Mouse (Mus musculus): ENCODE results near the gene Cdk19. TPM values are rescaled to one million over a fixed set of nuclear protein-coding genes. Genes with fewer than 3 reads are reported as not detected.
"Not testable (repeated sequence)": the region's sequence is repeated elsewhere in the genome, so short reads cannot be mapped to it uniquely, and the experiment has no call there.

Cdk19 gene
- polyA plus RNA-seq, 1 experiment from 2014 or later = 15.7 TPM

DNA sequence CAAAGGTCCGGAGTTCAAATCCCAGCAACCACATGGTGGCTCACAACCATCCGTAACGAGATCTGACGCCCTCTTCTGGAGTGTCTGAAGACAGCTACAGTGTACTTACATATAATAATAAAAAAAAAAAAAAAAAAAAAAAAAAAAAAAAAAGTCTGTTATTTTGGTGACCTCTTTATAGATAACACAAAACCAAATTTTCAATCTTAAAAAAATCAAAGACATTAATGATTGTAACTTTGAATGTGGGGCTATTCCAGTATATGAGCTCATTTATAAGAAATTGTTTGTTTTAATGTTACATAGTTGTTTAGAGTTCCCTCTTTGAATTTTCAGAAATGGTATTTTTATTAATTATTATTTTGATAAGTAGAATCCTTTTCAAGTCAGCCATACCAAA is 85.1 kb downstream of the Cdk19 start:
- not testable (repeated sequence) for H3K4me3 ChIP-seq (ENCODE audit: low read depth, low read length); H3K27me3 ChIP-seq (ENCODE audit: control insufficient read depth, insufficient read depth, low read length); H3K9ac ChIP-seq (replicated peaks; ENCODE audit: low read depth, low read length); ATAC-seq (ENCODE audit: low read depth); H3K4me1 ChIP-seq (ENCODE audit: control insufficient read depth, insufficient read depth, low read length); H3K9me3 ChIP-seq (ENCODE audit: control insufficient read depth, low read length); H3K4me2 ChIP-seq (ENCODE audit: low read depth, low read length); H3K36me3 ChIP-seq (ENCODE audit: control insufficient read depth, insufficient read depth, low read length); H3K27ac ChIP-seq (ENCODE audit: low read depth, low read length)
- 78% methylated on average over 4 of the region's 4 CpGs for WGBS

- ATAC-seq (ENCODE audit: low read depth) = no peak
- no peak overlapping the region for H3K27ac ChIP-seq (ENCODE audit: low read depth, low read length)
- H3K4me2 ChIP-seq (ENCODE audit: low read depth, low read length) = peak overlapping the region; percentile 2; the same call in 1 of the 2 replicates
- no peak overlapping the region for H3K9ac ChIP-seq (replicated peaks; ENCODE audit: low read depth, low read length)
- no peaks in the 10 kb centered on the region for H3K27me3 ChIP-seq (ENCODE audit: control insufficient read depth, insufficient read depth, low read length)
- no peak overlapping the region for H3K4me3 ChIP-seq (ENCODE audit: low read depth, low read length)
- no peaks in the 10 kb centered on the region for H3K9me3 ChIP-seq (ENCODE audit: control insufficient read depth, low read length)
- no peaks in the 10 kb centered on the region for H3K36me3 ChIP-seq (ENCODE audit: control insufficient read depth, insufficient read depth, low read length)
- 45% methylated on average over 18 of the region's 18 CpGs for WGBS
- peaks cover 5% of the 10 kb centered on the region for H3K4me1 ChIP-seq (ENCODE audit: control insufficient read depth, insufficient read depth, low read length)
Observed at GRCm38 (mm10) chr10:40425243-40426095, 86.1 kb downstream of the Cdk19 start.

GRCm38 (mm10) chr10:40426096-40426450 is 86.7 kb downstream of the Cdk19 start:
- peaks cover 5% of the 10 kb centered on the region for H3K4me1 ChIP-seq (ENCODE audit: control insufficient read depth, insufficient read depth, low read length)
- H3K4me2 ChIP-seq (ENCODE audit: low read depth, low read length) = no peak overlapping the region
- no peak overlapping the region for H3K4me3 ChIP-seq (ENCODE audit: low read depth, low read length)
- H3K36me3 ChIP-seq (ENCODE audit: control insufficient read depth, insufficient read depth, low read length) = no peaks in the 10 kb centered on the region
- H3K27ac ChIP-seq (ENCODE audit: low read depth, low read length) = no peak overlapping the region
- ATAC-seq (ENCODE audit: low read depth) = no peak
- no peaks in the 10 kb centered on the region for H3K27me3 ChIP-seq (ENCODE audit: control insufficient read depth, insufficient read depth, low read length)
- 49% methylated on average over 6 of the region's 6 CpGs for WGBS
- H3K9me3 ChIP-seq (ENCODE audit: control insufficient read depth, low read length) = no peaks in the 10 kb centered on the region
- no peak overlapping the region for H3K9ac ChIP-seq (replicated peaks; ENCODE audit: low read depth, low read length)

- WGBS = 78% methylated on average over 6 of the region's 6 CpGs
- Histone ChIP-seq H3K4me2 (ENCODE audit: low read depth, low read length) (no peak overlapping the region), H3K9me3 (ENCODE audit: control insufficient read depth, low read length) (no peaks in the 10 kb centered on the region), H3K36me3 (ENCODE audit: control insufficient read depth, insufficient read depth, low read length) (no peaks in the 10 kb centered on the region), H3K4me1 (ENCODE audit: control insufficient read depth, insufficient read depth, low read length) (peaks cover 5% of the 10 kb centered on the region), H3K9ac (replicated peaks; ENCODE audit: low read depth, low read length) (no peak overlapping the region), H3K27me3 (ENCODE audit: control insufficient read depth, insufficient read depth, low read length) (no peaks in the 10 kb centered on the region), H3K4me3 (ENCODE audit: low read depth, low read length) (no peak overlapping the region), H3K27ac (ENCODE audit: low read depth, low read length) (no peak overlapping the region)
- no peak for ATAC-seq (ENCODE audit: low read depth)
Observed at GRCm38 (mm10) chr10:40428633-40429032, 89.3 kb downstream of the Cdk19 start.

DNA sequence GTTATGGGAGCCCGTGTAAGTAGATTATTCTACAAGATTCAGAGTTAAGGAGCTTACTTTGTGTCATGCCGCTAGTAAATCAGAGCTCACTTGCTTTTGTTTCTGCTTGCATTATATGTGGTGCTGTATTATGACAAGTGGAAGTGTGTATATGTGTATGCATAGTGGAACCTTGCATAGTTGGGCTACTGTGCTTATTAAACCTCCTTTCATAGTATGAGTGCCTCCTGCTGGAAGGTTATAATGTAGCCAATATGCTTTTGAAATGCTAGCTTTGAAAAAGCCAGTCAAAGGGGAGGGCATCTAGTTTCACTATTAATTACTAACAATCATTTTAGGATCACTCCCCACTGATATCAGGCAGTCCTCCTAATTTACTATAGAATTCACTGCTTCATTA is 89.7 kb downstream of the Cdk19 start:
- H3K36me3 ChIP-seq (ENCODE audit: control insufficient read depth, insufficient read depth, low read length) = no peaks in the 10 kb centered on the region
- H3K27ac ChIP-seq (ENCODE audit: low read depth, low read length) = no peak overlapping the region
- ATAC-seq (ENCODE audit: low read depth) = no peak
- 86% methylated on average over 2 of the region's 2 CpGs for WGBS
- H3K4me1 ChIP-seq (ENCODE audit: control insufficient read depth, insufficient read depth, low read length) = peaks cover 5% of the 10 kb centered on the region
- H3K4me3 ChIP-seq (ENCODE audit: low read depth, low read length) = no peak overlapping the region
- no peak overlapping the region for H3K9ac ChIP-seq (replicated peaks; ENCODE audit: low read depth, low read length)
- no peak overlapping the region for H3K4me2 ChIP-seq (ENCODE audit: low read depth, low read length)
- H3K9me3 ChIP-seq (ENCODE audit: control insufficient read depth, low read length) = no peaks in the 10 kb centered on the region
- H3K27me3 ChIP-seq (ENCODE audit: control insufficient read depth, insufficient read depth, low read length) = no peaks in the 10 kb centered on the region

DNA sequence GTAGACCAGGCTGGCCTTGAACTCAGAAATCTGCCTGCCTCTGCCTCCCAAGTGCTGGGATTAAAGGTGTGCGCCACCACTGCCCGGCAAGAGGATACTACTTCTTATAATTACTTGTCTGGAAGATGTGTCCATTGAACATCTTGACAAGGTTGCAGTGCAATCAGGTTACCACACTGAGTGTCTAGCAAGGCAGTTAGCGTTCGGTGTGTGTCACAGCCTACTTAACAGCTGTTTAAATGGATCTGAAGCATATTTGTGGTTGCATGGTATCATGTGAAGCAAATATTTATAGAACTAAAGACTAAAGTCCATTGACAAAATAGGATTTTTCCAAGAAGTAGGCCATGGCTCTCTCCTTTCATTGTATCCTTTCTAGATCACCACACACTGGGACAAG is 90.8 kb downstream of the Cdk19 start:
- no peak overlapping the region for H3K27ac ChIP-seq (ENCODE audit: low read depth, low read length)

DNA sequence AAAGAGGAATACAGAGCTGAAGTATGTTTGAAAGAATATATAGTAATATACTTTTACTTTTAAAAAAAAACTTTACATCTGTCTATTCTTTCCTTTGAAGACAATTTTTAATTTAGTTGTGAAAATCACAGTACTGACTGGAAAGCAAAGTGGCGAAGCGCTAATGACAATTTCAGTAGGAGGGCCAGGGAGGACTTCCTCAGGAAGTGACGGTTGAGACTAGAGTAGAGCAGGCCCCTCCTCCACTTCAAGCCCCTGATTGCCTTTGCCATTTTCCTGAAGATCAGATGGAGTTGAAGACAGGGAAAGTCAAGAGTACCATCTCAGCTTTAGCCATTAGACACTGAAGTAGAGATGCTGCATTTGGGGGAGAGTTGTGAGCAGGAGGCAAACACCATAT is 92.6 kb downstream of the Cdk19 start:
- Histone ChIP-seq H3K9ac (replicated peaks; ENCODE audit: low read depth, low read length) (no peak overlapping the region), H3K9me3 (ENCODE audit: control insufficient read depth, low read length) (no peaks in the 10 kb centered on the region), H3K4me3 (ENCODE audit: low read depth, low read length) (no peak overlapping the region), H3K36me3 (ENCODE audit: control insufficient read depth, insufficient read depth, low read length) (no peaks in the 10 kb centered on the region), H3K27me3 (ENCODE audit: control insufficient read depth, insufficient read depth, low read length) (no peaks in the 10 kb centered on the region), H3K4me2 (ENCODE audit: low read depth, low read length) (no peak overlapping the region), H3K4me1 (ENCODE audit: control insufficient read depth, insufficient read depth, low read length) (no peaks in the 10 kb centered on the region), H3K27ac (ENCODE audit: low read depth, low read length) (no peak overlapping the region)
- no peak for ATAC-seq (ENCODE audit: low read depth)
- 90% methylated on average over 3 of the region's 3 CpGs for WGBS

More for the DNA sequence above, 90.8 kb downstream of the Cdk19 start:
- Histone ChIP-seq H3K9me3 (ENCODE audit: control insufficient read depth, low read length) (no peaks in the 10 kb centered on the region), H3K27me3 (ENCODE audit: control insufficient read depth, insufficient read depth, low read length) (no peaks in the 10 kb centered on the region), H3K36me3 (ENCODE audit: control insufficient read depth, insufficient read depth, low read length) (no peaks in the 10 kb centered on the region), H3K4me1 (ENCODE audit: control insufficient read depth, insufficient read depth, low read length) (peaks cover 4% of the 10 kb centered on the region), H3K4me2 (ENCODE audit: low read depth, low read length) (no peak overlapping the region), H3K9ac (replicated peaks; ENCODE audit: low read depth, low read length) (no peak overlapping the region), H3K4me3 (ENCODE audit: low read depth, low read length) (no peak overlapping the region)
- no peak for ATAC-seq (ENCODE audit: low read depth)
- 97% methylated on average over 4 of the region's 4 CpGs for WGBS

GRCm38 (mm10) chr10:40432375-40432774 is 93.0 kb downstream of the Cdk19 start:
- 95% methylated on average over 9 of the region's 9 CpGs for WGBS
- no peak overlapping the region for H3K9ac ChIP-seq (replicated peaks; ENCODE audit: low read depth, low read length)
- H3K4me2 ChIP-seq (ENCODE audit: low read depth, low read length) = no peak overlapping the region
- no peak overlapping the region for H3K4me3 ChIP-seq (ENCODE audit: low read depth, low read length)
- ATAC-seq (ENCODE audit: low read depth) = no peak
- H3K4me1 ChIP-seq (ENCODE audit: control insufficient read depth, insufficient read depth, low read length) = no peaks in the 10 kb centered on the region
- no peaks in the 10 kb centered on the region for H3K27me3 ChIP-seq (ENCODE audit: control insufficient read depth, insufficient read depth, low read length)
- no peak overlapping the region for H3K27ac ChIP-seq (ENCODE audit: low read depth, low read length)
- H3K36me3 ChIP-seq (ENCODE audit: control insufficient read depth, insufficient read depth, low read length) = no peaks in the 10 kb centered on the region
- no peaks in the 10 kb centered on the region for H3K9me3 ChIP-seq (ENCODE audit: control insufficient read depth, low read length)

DNA sequence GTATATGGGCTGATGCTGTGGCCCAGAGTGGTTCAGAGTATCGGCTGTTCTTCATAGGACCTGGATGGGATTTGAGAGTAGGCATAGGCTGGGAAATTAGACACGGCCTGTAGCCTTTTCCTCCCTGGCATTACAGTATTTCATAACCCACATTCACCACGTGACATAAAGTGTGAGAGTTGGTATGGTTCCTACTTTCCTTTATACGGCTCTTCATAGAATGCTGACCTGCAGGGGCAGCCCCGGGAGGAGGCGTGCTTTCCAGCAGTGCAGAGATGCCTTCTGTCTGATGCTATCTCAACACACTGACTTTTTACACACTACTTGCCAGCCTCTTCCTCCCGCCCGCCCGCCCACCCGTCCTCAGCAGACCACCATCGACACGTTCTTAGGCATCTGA is 96.0 kb downstream of the Cdk19 start:
- H3K27me3 ChIP-seq (ENCODE audit: control insufficient read depth, insufficient read depth, low read length) = no peaks in the 10 kb centered on the region
- H3K9ac ChIP-seq (replicated peaks; ENCODE audit: low read depth, low read length) = no peak overlapping the region
- H3K36me3 ChIP-seq (ENCODE audit: control insufficient read depth, insufficient read depth, low read length) = no peaks in the 10 kb centered on the region
- no peak overlapping the region for H3K27ac ChIP-seq (ENCODE audit: low read depth, low read length)
- no peak overlapping the region for H3K4me2 ChIP-seq (ENCODE audit: low read depth, low read length)
- no peaks in the 10 kb centered on the region for H3K4me1 ChIP-seq (ENCODE audit: control insufficient read depth, insufficient read depth, low read length)
- no peak for ATAC-seq (ENCODE audit: low read depth)
- no peak overlapping the region for H3K4me3 ChIP-seq (ENCODE audit: low read depth, low read length)
- 86% methylated on average over 12 of the region's 12 CpGs for WGBS
- H3K9me3 ChIP-seq (ENCODE audit: control insufficient read depth, low read length) = no peaks in the 10 kb centered on the region

Measured in neural tube, embryonic 14.5 days (tissue).